Mouse (Mus musculus) intestine, embryonic 15.5 days (tissue): ENCODE measurements at regions not wholly inside any gene's neighbourhood (a gene's known extent, or its start where the extent isn't known, plus 50 kb on each side); places are given as distances from the start of the nearest gene placed in this dataset.

Experiments
- ATAC-seq: fragments of 200-750 bp; cut with Nextera tagmentation; 2 replicates; pipeline ENCODE4 v1.8.0; 2017; ENCODE audit warnings: moderate TSS enrichment, moderate library complexity
- H3K27ac ChIP-seq: fragments of 300-500 bp; sonication (generic); 2 replicates; pipeline ENCODE4 v1.5.1; 2015; ENCODE audit warnings: mild to moderate bottlenecking, inconsistent platforms
- H3K27me3 ChIP-seq: fragments of 300-500 bp; sonication (generic); replicated peaks from 2 replicates; pipeline ENCODE4 v1.6.1; 2015; ENCODE audit warnings: inconsistent platforms
- H3K36me3 ChIP-seq: fragments of 300-500 bp; sonication (generic); 2 replicates; pipeline ENCODE4 v1.6.1; 2015; ENCODE audit warnings: inconsistent platforms
- H3K4me1 ChIP-seq: fragments of 300-500 bp; sonication (generic); replicated peaks from 2 replicates; pipeline ENCODE4 v1.6.1; 2015; ENCODE audit warnings: inconsistent platforms
- H3K4me2 ChIP-seq: fragments of 300-500 bp; sonication (generic); replicated peaks from 2 replicates; pipeline ENCODE4 v1.6.1; 2015; ENCODE audit warnings: mild to moderate bottlenecking, inconsistent platforms
- H3K4me3 ChIP-seq: fragments of 300-500 bp; sonication (generic); replicated peaks from 2 replicates; pipeline ENCODE4 v1.5.1; 2015; ENCODE audit warnings: inconsistent platforms
- H3K9ac ChIP-seq: fragments of 300-500 bp; sonication (generic); 2 replicates; pipeline ENCODE4 v1.6.1; 2015; ENCODE audit warnings: inconsistent platforms
- H3K9me3 ChIP-seq: fragments of 300-500 bp; sonication (generic); 2 replicates; pipeline ENCODE4 v1.6.1; 2016; ENCODE audit warnings: inconsistent platforms
- WGBS: fragments of 180-500 bp; shearing (Covaris S2); methylation state at CpG from one replicate; pipeline ENCODE4 v1.1.7; 2015; 5-methylcytosine and 5-hydroxymethylcytosine counted together

DNA sequence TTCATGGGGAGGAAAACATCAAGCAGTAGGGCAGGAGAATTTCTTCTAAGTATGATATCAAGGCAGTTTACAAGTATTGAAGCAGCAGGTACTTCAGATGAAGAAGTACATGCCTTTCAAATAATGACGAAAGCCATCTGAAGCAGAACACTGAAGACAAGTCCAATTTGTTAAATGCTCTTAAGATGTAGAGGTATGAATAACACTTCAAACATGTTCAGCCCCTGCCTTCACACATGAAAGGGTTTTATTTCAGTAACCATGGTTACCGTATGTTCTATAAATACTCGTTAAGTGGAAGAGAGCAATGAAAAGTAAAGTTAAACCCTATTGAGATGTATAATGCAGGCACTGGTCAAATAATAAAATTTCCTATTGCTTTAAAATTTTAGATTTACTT is 101.8 kb downstream of the Mospd2 start:
- Histone ChIP-seq H3K36me3 (no peaks in the 10 kb centered on the region), H3K9me3 (no peaks in the 10 kb centered on the region), H3K4me1 (no peaks in the 10 kb centered on the region), H3K4me2 (no peak overlapping the region), H3K27ac (no peak overlapping the region), H3K4me3 (no peak overlapping the region), H3K9ac (no peak overlapping the region), H3K27me3 (no peaks in the 10 kb centered on the region)
- no peak for ATAC-seq
- WGBS: 75% methylated on average over 3 of the region's 3 CpGs

DNA sequence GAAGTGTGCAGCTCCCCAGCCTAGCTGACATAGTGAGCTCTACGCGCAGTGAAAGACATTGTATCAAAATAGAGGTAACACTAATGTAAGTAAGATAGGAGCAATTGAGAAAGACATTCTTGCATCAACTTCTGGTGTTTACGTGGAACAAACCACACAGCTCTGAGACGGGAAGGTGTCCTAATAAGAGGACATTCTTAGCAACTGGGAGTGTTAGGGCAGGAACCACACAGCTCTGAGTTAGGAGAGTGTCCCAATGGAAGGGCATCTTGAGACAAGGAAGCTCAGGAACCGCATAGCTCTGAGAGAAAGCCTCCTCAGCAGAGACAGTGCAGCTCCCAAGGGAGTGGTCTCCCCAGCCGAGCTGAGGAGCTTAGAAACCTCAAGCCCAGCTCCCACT is 139.8 kb downstream of the Mospd2 start:
- Histone ChIP-seq H3K4me1 (no peaks in the 10 kb centered on the region), H3K36me3 (no peaks in the 10 kb centered on the region), H3K9ac (no peak overlapping the region), H3K27ac (no peak overlapping the region), H3K27me3 (peaks cover 4% of the 10 kb centered on the region; the same call in 1 of the 2 replicates), H3K4me3 (no peak overlapping the region), H3K4me2 (no peak overlapping the region), H3K9me3 (no peaks in the 10 kb centered on the region)
- no peak for ATAC-seq
- WGBS: 85% methylated on average over 6 of the region's 6 CpGs

DNA sequence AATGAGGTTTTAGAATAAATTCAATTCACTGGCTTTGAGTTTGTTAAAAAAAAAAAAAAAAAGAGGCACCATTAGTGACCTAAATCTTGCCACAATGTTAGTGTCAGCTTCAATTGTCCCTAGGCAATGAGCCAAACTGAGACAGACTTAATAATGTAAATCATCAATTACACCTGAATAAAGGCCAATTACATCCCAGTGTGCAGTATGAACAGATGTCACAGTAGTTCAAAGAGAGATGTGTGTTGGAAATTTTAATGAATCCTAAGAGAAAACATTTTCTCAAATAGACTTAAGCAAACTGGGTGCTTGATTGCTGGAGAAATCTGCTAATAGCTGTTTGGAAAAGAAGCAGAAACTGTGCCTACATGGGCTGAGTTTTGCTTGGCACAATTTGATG is 159.3 kb downstream of the Mospd2 start:
- Histone ChIP-seq H3K4me1 (no peaks in the 10 kb centered on the region), H3K4me2 (no peak overlapping the region), H3K36me3 (no peaks in the 10 kb centered on the region), H3K27ac (no peak overlapping the region), H3K27me3 (no peaks in the 10 kb centered on the region), H3K9me3 (no peaks in the 10 kb centered on the region), H3K9ac (no peak overlapping the region), H3K4me3 (no peak overlapping the region)
- ATAC-seq: no peak

DNA sequence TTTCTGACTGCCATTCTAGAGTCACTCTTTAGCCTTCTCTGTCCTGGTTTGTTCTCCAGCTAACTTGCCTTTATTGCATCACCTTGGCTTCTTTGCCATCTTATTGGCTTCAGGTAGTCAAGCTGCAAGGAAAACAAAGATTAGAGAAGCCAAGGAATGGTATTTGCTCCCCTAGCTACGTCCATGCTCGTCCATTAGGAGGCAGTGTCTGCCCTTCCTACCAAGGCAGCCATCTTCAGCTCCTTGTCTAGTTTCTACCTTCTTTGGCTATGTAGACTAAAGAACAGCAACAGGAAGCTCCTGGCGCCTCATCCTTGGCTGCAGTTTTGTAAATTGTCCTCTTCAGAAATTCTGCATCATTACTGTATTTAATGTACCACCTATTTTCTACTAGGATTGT is 192.9 kb downstream of the Mospd2 start:
- no peak overlapping the region for H3K9ac ChIP-seq
- H3K4me1 ChIP-seq: no peaks in the 10 kb centered on the region
- H3K9me3 ChIP-seq: no peaks in the 10 kb centered on the region
- WGBS: 55% methylated on average over 3 of the region's 3 CpGs
- no peak overlapping the region for H3K27ac ChIP-seq
- no peak for ATAC-seq
- H3K27me3 ChIP-seq: no peaks in the 10 kb centered on the region
- no peaks in the 10 kb centered on the region for H3K36me3 ChIP-seq
- no peak overlapping the region for H3K4me3 ChIP-seq
- no peak overlapping the region for H3K4me2 ChIP-seq

DNA sequence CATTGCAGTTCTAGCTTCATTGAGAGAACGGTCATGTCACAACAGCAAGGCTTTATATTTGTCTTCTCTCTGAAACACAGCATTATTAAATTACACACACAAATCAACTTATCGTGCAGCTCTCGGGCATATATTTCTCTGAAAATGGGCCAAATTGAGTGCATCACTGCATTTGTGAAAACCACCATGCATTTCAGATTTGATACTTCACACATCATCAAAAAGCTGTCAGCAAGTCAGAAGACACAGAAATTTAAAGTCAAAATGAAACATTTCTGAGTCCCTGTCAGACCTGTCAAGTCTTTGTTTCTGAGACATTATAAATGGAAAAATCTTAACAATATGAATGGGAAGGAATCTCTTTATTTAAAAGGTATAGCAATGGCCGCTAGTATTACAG is 215.3 kb downstream of the Mospd2 start:
- H3K4me1 ChIP-seq: no peaks in the 10 kb centered on the region
- H3K9me3 ChIP-seq: no peaks in the 10 kb centered on the region
- H3K4me3 ChIP-seq: no peak overlapping the region
- no peaks in the 10 kb centered on the region for H3K27me3 ChIP-seq
- H3K4me2 ChIP-seq: no peak overlapping the region
- no peak overlapping the region for H3K27ac ChIP-seq
- no peaks in the 10 kb centered on the region for H3K36me3 ChIP-seq
- no peak overlapping the region for H3K9ac ChIP-seq
- 84% methylated on average over 4 of the region's 4 CpGs for WGBS
- ATAC-seq: no peak

DNA sequence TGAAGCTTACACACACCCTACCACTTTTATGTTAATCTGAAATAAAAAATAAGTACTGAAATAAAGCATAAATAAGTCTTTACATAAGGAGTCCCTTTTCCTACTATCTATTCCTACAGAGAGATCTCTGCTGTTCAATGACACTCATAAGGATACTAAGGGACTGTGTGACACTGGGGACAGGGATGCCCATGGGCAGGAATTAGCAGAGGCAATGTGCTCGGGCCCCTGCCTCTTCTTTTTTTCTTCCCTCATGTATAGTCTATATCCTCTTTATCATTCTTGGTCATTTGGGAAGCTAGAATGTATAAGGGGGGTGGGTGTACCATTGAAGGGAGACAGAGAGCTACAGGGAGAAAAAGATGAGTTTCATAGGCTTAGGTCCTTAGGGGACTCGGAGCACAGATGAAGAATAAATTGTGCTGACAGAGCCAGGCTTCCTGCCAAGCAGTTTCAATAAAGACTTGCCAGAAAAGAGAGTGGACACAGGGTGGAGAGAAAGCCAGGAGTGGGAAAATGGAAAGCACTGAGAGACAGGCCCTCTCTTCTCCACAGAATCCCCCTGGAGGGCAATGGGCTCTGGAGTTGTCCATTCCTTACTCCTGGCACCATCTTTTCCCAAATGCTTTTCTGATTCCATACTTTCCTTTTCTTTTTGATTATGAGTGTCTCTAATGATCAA is 216.3 kb downstream of the Mospd2 start:
- Histone ChIP-seq H3K27ac (no peak overlapping the region), H3K27me3 (no peaks in the 10 kb centered on the region), H3K9me3 (no peaks in the 10 kb centered on the region), H3K36me3 (no peaks in the 10 kb centered on the region), H3K4me1 (no peaks in the 10 kb centered on the region), H3K4me2 (no peak overlapping the region), H3K4me3 (no peak overlapping the region), H3K9ac (no peak overlapping the region)
- 59% methylated on average over 2 of the region's 2 CpGs for WGBS
- ATAC-seq: peak; percentile 56; the same call in 1 of the 2 replicates

DNA sequence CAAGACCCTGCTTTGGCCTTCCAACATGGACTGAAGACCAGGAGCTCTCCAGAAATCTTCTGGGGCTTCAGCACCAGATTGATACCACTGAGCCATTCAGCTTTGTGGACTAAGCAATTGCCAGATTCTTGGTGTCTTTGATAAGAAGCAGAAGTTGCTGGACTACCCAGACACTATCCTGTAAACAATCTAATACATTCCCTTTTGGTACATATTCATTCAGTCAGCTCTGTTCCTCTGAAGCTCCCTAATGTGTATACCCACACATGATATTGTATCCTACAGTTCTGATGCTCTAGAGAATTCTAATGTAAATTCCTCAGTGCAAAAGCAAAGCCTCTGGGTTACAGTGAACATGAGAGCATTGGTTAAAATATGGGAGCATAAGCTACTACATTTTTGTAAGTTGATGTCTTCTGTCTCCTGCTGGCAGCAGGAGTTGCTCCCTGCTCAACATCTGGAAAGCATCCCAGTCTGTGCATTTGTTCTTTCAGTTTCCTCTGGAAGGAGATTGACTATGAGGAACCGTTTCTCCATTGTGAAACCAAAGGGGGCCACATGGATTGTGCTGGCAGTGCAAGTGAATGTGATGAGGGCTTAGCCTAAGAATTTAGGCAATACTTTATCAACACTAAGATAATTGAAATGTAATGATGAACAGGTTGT is 234.5 kb downstream of the Mospd2 start:
- Histone ChIP-seq H3K4me3 (no peak overlapping the region), H3K9me3 (no peaks in the 10 kb centered on the region), H3K27me3 (no peaks in the 10 kb centered on the region), H3K9ac (no peak overlapping the region), H3K27ac (no peak overlapping the region), H3K4me1 (no peaks in the 10 kb centered on the region), H3K4me2 (no peak overlapping the region), H3K36me3 (no peaks in the 10 kb centered on the region)
- ATAC-seq: no peak
- WGBS: 64% methylated on average over 1 of the region's 1 CpGs
